Mouse (Mus musculus) lung, postnatal 0 days (tissue): ENCODE measurements around the gene Zbtb7b.

Source experiments
- CTCF ChIP-seq: IDR thresholded peaks from 2 replicates; pipeline ENCODE4 v1.5.1; 2016; ENCODE audit warnings: antibody characterized with exemption, mild to moderate bottlenecking
- EP300 ChIP-seq: IDR thresholded peaks from 2 replicates; pipeline ENCODE4 v1.6.1; 2016; ENCODE audit warnings: antibody characterized with exemption, mild to moderate bottlenecking, control low read depth

GRCm38 (mm10) chr3:89425141-89425525 is 30.6 kb upstream of the Zbtb7b start:
- TF ChIP-seq CTCF = no peak
- TF ChIP-seq EP300 = no peak
